Mouse (Mus musculus) liver, embryonic 16.5 days (tissue): ENCODE results near the gene Oxsr1. TPM values are rescaled to one million over a fixed set of nuclear protein-coding genes. Genes with fewer than 3 reads are reported as not detected.

Source experiments
- ATAC-seq: fragments of 200-750 bp; cut with Nextera tagmentation; 2 replicates; pipeline ENCODE4 v1.8.0; 2017; ENCODE audit warnings: low read depth, mild to moderate bottlenecking, moderate number of reproducible peaks, moderate library complexity
- H3K27ac ChIP-seq: fragments of 300-500 bp; sonication (generic); 2 replicates; pipeline ENCODE4 v1.5.1; 2014; ENCODE audit warnings: mild to moderate bottlenecking, low read length
- H3K27me3 ChIP-seq: fragments of 300-500 bp; sonication (generic); 2 replicates; pipeline ENCODE4 v1.6.1; 2014; ENCODE audit warnings: low read depth, low read length, mixed read lengths; ENCODE audit not compliant: control insufficient read depth, insufficient read depth
- H3K36me3 ChIP-seq: fragments of 300-500 bp; sonication (generic); 2 replicates; pipeline ENCODE4 v1.6.1; 2014; ENCODE audit warnings: mild to moderate bottlenecking; ENCODE audit not compliant: control insufficient read depth, insufficient read depth
- H3K4me1 ChIP-seq: fragments of 300-500 bp; sonication (generic); 2 replicates; pipeline ENCODE4 v1.6.1; 2014; ENCODE audit warnings: low read depth, low read length, mixed read lengths; ENCODE audit not compliant: control insufficient read depth
- H3K4me2 ChIP-seq: fragments of 300-500 bp; sonication (generic); 2 replicates; pipeline ENCODE4 v1.6.1; 2014; ENCODE audit warnings: low read depth, low read length, mixed read lengths
- H3K4me3 ChIP-seq: fragments of 300-500 bp; sonication (generic); 2 replicates; pipeline ENCODE4 v1.5.1; 2014; ENCODE audit warnings: low read depth, mild to moderate bottlenecking, low read length
- H3K9ac ChIP-seq: fragments of 300-500 bp; sonication (generic); 2 replicates; pipeline ENCODE4 v1.6.1; 2014; ENCODE audit warnings: low read depth, low read length
- H3K9me3 ChIP-seq: fragments of 300-500 bp; sonication (generic); replicated peaks from 2 replicates; pipeline ENCODE4 v1.6.1; 2016; ENCODE audit warnings: low read length; ENCODE audit not compliant: control insufficient read depth
- WGBS: fragments of 180-500 bp; shearing (Covaris S2); extraction: QIAGEN DNeasy Blood & Tissue Kit; methylation state at CpG from one replicate; pipeline ENCODE4 v1.1.7; 2014; ENCODE audit not compliant: insufficient replicate concordance; 5-methylcytosine and 5-hydroxymethylcytosine counted together
- polyA plus RNA-seq: library from polyadenylated mRNA; unstranded; fragments of >200 nt; fragmentation: Nextera tagmentation; extraction: Ambion mirVana; gene quantifications from 2 replicates; pipeline ENCODE4 v1.2.1, GENCODE M21; 2015

Gene Oxsr1
- polyA plus RNA-seq, 1 experiment from 2014 or later: 4.1 TPM

- Histone ChIP-seq H3K9ac (no peak overlapping the region), H3K4me1 (no peaks in the 10 kb centered on the region), H3K36me3 (no peaks in the 10 kb centered on the region), H3K4me2 (no peak overlapping the region), H3K27ac (no peak overlapping the region), H3K9me3 (no peaks in the 10 kb centered on the region), H3K4me3 (no peak overlapping the region), H3K27me3 (no peaks in the 10 kb centered on the region)
- 71% methylated on average over 5 of the region's 5 CpGs for WGBS
- ATAC-seq: no peak
These were observed 116.5 kb downstream of the Oxsr1 start for GRCm38 (mm10) chr9:119205756-119206155.

- Histone ChIP-seq H3K9me3 (no peaks in the 10 kb centered on the region), H3K27me3 (no peaks in the 10 kb centered on the region), H3K4me1 (0 out of 2 replicates have a peak, but pooled peaks cover 2% of the 10 kb centered on the region), H3K4me2 (no peak overlapping the region), H3K27ac (no peak overlapping the region), H3K4me3 (no peak overlapping the region), H3K36me3 (no peaks in the 10 kb centered on the region), H3K9ac (no peak overlapping the region)
- WGBS: 71% methylated on average over 9 of the region's 9 CpGs
- ATAC-seq: peak; percentile 35
These were observed 118.6 kb downstream of the Oxsr1 start for GRCm38 (mm10) chr9:119203617-119204016.

- 0 out of 2 replicates have a peak, but pooled peaks cover 2% of the 10 kb centered on the region for H3K4me1 ChIP-seq
- ATAC-seq: no peak
- no peak overlapping the region for H3K4me2 ChIP-seq
- no peaks in the 10 kb centered on the region for H3K36me3 ChIP-seq
- no peaks in the 10 kb centered on the region for H3K27me3 ChIP-seq
- H3K9me3 ChIP-seq: no peaks in the 10 kb centered on the region
- 63% methylated on average over 5 of the region's 5 CpGs for WGBS
- H3K9ac ChIP-seq: no peak overlapping the region
- H3K4me3 ChIP-seq: no peak overlapping the region
- no peak overlapping the region for H3K27ac ChIP-seq
These were observed 120.6 kb downstream of the Oxsr1 start for GRCm38 (mm10) chr9:119201653-119202052.

GRCm38 (mm10) chr9:119199151-119199861 is 122.9 kb downstream of the Oxsr1 start:
- Histone ChIP-seq H3K4me1 (0 out of 2 replicates have a peak, but pooled peaks cover 2% of the 10 kb centered on the region), H3K27me3 (no peaks in the 10 kb centered on the region), H3K4me3 (no peak overlapping the region), H3K9ac (no peak overlapping the region), H3K27ac (no peak overlapping the region), H3K36me3 (no peaks in the 10 kb centered on the region), H3K9me3 (no peaks in the 10 kb centered on the region), H3K4me2 (no peak overlapping the region)
- ATAC-seq: no peak
- 56% methylated on average over 10 of the region's 10 CpGs for WGBS

GRCm38 (mm10) chr9:119192202-119192990 is 129.8 kb downstream of the Oxsr1 start:
- WGBS: 37% methylated on average over 11 of the region's 11 CpGs
- Histone ChIP-seq H3K27me3 (no peaks in the 10 kb centered on the region), H3K4me1 (no peaks in the 10 kb centered on the region), H3K9me3 (no peaks in the 10 kb centered on the region), H3K4me2 (no peak overlapping the region), H3K4me3 (no peak overlapping the region), H3K36me3 (no peaks in the 10 kb centered on the region), H3K9ac (no peak overlapping the region), H3K27ac (no peak overlapping the region)
- peak; percentile 71 for ATAC-seq

Other genes starting within 250 kb of the Oxsr1 start
- gene Plcd1, start 228.9 kb downstream of the Oxsr1 start, polyA plus RNA-seq: 1.5 and 1.6 TPM in 2 replicates
- 0.02 and 0.05 TPM in 2 replicates for gene Dlec1, start 219.9 kb downstream of the Oxsr1 start, polyA plus RNA-seq
- 24.8 and 27.6 TPM in 2 replicates for gene Acaa1b, start 165.3 kb downstream of the Oxsr1 start, polyA plus RNA-seq
- gene Gm47289, start 163.3 kb downstream of the Oxsr1 start, polyA plus RNA-seq: 0.04 TPM in 1 of 2 replicates, not detected in the other
- 0.08 TPM in 1 of 2 replicates, not detected in the other for gene Slc22a13, start 113.3 kb downstream of the Oxsr1 start, polyA plus RNA-seq
- gene Acaa1a, start 17.2 kb upstream of the Oxsr1 start, polyA plus RNA-seq: 45.0 and 47.9 TPM in 2 replicates
- gene Myd88, start 19.0 kb upstream of the Oxsr1 start, polyA plus RNA-seq: 14.6 and 14.7 TPM in 2 replicates
- 3.3 and 4.5 TPM in 2 replicates for gene Xylb, start 35.0 kb upstream of the Oxsr1 start, polyA plus RNA-seq
- not detected in 2 replicates for gene Slc22a14, start 43.1 kb upstream of the Oxsr1 start, polyA plus RNA-seq
- 0.93 and 1.7 TPM in 2 replicates for gene Acvr2b, start 79.7 kb upstream of the Oxsr1 start, polyA plus RNA-seq
- 4.9 and 5.4 TPM in 2 replicates for gene Exog, start 122.5 kb upstream of the Oxsr1 start, polyA plus RNA-seq